Mouse (Mus musculus) cerebellum, postnatal 10 days (tissue): ENCODE data around the gene Arid2.
"Not testable (repeated sequence)": the region's sequence is repeated elsewhere in the genome, so short reads cannot be mapped to it uniquely, and the experiment has no call there.

Experiments used
- DNase-seq, 2 experiments: peaks; one replicate each; pipeline ENCODE4 v3.0.0; 2021; ENCODE audit warnings: mixed read lengths in 2 of 2

Gene Arid2

DNA sequence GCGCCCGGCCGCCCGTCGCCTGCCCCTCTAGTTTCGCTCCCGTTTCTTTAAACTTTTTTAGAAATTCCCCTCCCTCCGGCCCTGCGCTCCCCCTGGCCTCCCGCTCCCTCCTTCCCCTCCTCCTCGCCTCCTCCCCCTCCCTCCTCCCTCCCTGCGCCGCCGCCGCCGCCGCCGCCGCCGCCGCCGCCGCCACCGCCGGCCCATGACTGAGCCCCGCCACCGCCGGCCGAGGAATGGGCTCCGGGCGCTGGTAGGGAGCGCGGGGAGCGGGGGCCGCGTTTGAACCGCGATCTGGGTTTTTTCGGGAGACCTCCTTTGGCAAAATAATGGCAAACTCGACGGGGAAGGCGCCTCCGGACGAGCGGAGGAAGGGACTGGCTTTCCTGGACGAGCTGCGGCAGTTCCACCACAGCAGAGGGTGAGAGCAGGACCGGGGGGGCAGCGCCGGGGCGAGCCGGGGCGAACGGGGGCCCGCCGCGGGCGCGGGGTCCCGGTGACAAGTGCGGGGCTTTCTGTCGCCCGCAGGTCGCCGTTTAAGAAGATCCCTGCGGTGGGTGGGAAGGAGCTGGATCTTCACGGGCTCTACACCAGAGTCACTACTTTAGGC is at the start of gene Arid2:
Gene Arid2 (plus strand): TSS at position 150 of the 607 bp plus-strand sequence.
- DNase-seq: peak; percentile 85 to 86

DNA sequence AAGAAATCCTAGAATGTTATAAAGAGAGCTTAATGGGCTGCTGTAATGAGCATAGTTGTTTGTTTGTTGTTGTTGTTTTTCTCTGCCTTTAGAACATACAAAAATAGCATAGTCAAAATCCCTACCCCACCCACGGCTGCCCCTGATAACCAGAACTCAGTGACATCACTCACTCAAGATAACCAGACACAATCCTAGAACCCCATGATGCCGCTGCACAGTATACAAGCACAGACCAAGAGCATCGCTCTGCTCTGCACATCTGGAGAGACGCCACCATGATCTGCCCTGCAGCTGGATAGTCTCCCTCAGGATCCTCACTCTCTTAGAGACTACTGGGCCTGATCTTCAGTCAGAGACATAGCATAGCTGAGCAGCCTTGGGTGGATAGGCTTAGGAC is 49.2 kb upstream of the Arid2 start:
- DNase-seq: no peak

DNA sequence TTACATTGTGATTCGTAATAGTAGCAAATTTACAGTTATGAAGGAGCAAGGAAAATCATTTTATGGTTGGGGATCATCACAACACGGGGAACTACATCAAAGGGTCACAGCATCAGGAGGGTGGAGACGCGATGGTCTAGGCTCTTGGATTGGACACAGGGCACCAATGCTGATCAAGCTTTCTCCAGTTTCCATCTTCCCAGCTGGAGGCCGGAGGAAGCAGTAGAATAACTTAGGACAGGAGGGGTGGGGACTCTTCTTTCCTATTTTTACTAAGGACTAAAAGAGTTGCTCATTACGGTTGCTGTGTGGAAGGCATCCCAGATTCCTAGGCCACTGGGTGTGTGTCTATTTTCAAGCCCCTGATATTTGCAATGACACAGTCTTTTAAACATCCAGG is 43.1 kb upstream of the Arid2 start:
- DNase-seq: no peak

DNA sequence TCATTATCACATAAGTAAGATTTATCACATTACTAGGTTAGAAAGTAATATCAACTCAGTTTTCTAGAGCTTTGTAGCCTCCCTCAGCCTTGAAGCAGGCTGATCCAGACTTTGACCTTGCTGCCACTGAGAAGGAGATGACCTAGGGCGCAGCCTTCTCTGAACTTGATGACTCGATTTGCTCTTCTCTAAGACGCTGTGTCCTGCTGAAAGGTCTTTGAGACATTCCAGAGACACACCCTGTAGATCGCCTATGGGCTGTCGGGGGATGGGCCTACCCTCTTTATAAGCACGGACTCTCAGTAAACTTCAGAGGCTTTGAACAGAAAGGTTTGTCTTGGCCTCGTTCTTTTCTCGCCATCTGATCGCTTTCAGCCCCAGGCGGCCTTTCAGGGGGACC is 42.6 kb upstream of the Arid2 start:
- DNase-seq: not testable (repeated sequence)

DNA sequence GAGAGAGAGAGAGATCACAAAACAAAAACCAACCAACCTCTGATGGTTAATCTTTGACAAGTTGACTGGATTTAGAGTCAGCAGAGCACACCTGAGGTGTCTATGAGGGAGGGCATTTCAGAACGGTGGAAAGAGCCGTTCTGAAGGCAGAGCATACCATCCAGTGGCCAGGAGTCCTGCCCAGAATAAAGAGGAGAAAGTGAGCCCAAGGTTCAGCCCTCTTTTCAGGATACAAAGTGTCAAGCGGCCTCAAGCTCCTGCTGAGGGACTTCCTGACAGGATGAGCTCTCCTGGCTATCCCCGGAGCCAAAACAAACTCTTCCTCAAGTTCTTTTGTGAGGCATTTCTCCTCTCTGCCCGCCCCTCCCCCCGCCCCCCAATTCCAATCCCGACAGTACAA is 33.5 kb upstream of the Arid2 start:
- no peak for DNase-seq

DNA sequence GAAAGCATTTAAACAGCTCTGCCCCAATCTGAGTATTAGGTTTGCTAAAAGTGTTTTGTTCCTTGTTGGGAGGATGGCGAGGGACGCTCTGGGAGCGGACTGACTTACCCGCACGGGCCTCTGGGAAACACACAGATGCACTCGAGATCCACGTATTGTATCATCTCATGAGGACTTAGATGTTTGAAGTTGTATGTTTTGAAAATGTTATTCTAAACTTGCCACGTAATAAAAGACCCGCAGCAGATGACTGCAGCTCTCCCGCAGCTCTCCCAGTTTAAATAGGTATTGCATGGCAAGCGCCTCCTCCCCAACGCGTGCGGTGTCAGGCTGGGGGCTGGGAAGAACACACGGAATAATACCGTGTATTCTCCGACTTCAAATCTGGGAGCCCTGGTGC is 33.0 kb upstream of the Arid2 start:
- DNase-seq: peak; percentile 28 to 30

DNA sequence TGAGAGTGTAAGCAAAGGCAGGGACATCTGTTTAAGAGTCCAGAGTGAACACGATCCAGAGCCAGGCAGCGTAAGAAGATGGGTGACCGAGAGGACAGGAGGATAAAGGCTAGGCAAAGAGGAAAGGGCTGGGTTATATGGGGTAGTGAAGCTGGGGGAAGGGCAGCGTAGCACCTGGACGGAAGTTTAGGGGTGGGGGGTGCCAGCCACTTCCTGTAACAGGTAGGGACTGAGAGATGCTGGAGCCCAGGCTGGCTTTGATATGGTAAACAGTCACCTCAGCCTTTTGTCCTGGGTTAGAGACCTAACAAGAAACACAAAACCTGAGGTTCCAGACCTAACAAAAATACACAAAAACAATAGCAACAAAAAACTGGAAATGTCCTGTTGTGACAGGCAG is 29.5 kb upstream of the Arid2 start:
- DNase-seq: no peak

DNA sequence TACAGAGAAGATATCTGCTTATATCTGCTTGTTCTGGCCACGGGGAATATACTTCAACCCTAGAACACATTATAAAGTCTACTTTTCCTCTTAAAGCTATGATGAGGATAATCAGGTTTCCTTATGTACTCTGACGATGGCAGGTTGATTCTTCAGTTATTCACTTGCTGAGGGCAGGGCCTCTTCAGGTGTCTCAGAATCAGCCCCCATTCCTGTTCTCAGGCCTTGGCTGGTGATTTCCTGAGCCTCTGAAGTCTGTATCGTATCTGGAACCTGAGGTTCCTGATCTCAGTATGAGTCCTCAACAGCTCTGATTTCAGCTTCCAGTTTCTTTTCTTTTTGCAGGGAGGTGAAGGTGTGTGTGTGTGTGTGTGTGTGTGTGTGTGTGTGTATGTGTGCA is 22.7 kb upstream of the Arid2 start:
- DNase-seq: no peak

DNA sequence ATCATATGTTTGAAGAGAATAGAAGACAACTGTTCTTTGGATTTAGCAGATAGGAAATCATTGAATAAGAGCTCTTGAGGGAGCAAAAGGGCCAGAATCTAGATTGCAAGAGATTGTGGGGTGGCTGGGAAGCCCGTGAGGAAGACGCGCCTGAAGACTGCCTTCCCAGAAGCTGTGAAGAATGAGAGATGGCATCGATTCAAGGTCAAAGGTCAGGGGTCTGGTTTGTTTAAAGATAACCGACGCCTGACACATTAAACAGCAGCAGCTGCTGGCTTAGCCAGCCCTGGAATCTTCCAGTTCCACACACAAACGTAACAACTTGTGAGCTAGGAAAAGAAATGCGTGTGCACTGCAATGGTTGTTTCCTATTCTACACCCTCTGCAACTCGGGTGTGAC is 19.4 kb upstream of the Arid2 start:
- no peak for DNase-seq

DNA sequence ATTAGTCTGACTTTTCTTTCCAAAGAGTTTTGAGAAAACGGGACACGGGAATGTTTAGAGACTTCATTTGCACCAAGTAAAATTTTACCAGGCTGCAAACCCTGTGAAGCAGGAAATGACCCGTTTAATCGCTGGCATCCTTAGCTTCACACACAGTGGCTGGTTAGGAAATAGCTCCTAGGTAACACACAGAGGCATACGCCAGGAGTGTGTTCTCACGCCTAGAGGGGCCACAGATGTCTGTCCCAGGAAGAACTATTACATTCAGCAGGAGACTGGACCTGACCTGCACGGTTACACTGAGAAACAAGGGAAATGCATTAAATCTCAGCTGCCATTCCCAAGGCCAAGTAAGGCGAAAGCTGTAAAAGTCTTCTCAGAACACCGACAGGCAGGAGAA is 18.7 kb upstream of the Arid2 start:
- no peak for DNase-seq

DNA sequence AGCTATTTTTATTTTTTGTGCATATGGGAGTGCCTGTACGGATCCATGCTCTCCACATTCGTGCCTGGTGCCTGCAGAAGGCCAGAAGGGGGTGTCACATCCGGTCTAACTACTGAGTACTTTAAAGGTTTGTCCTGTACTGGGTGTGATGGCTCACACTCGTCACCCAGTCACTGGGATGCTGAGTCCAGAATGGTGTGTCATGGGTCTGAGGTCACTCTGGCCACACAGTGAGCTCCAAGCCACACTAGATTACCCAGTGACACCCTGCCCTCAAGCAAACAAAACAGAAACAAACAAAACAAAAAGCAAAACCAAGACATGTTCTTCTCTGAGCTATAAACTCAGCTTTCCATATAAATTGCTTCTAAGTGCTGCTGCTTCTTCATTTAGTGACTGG is 17.9 kb upstream of the Arid2 start:
- no peak for DNase-seq

DNA sequence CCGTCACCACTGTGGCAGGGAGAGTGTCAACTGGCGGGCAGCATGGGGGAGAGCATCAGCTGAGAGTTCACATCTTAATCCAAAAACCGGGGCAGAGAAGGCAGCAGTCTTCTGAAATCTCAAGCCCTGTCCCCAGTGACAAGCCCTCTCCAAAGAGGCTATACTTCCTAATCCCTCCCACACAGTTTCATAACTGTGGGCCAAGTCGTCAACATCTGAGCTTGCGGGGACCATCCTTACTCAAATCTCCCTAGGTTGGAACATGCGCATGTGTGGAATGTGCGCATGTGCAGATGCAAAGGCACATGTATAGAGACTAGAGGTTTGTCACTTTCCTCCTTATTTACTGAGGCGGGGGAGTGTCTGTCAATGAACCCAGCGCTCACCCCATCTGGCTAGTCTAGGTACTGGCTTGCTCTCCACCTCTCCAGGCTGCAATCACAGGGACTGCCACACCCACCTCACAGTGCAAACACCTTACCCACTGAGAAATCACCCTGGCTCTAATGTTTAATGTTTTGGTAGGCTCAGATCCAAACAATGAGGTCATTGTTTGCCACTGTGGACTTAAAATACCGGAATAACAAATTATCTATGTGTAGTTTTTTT is 16.9 kb upstream of the Arid2 start:
- no peak for DNase-seq

DNA sequence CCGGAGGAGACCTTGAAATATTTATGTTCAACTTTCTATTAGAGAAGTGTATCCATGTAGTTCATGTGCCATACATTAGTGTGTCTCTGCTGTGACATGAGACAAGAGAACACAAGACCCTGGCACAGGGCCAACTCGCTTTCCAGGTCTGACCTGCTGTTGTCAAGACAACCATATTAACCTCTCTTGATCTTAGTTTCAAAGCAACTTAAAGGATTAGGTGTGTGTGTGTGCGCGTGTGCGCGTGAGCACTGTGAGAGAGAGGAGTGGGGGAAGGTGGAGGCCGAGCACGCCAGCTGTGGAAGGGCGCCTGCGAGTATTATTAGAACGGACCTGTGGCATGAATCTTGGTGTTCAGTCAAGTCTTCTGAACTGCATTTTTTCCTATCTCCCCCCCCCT is 15.0 kb upstream of the Arid2 start:
- peak; percentile 70 to 72 for DNase-seq

DNA sequence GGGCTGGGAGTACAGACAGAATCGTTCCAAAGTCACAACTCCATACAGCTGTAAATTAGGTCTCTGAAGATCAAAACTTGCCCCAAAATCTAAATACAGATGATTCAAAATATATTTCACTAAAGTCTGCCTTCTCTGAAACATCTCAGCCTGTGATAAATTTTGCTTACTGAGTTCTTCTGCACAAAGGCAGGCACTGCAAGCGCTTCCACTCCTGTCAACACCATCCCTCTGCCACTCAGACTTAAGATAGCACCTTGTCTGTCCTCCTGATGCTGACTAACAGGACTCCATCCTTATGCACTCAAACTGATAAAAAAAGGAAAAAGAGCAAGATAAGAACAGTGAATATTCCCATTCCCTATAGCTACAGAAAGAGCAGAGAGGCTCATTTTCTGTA is 13.0 kb upstream of the Arid2 start:
- no peak for DNase-seq

DNA sequence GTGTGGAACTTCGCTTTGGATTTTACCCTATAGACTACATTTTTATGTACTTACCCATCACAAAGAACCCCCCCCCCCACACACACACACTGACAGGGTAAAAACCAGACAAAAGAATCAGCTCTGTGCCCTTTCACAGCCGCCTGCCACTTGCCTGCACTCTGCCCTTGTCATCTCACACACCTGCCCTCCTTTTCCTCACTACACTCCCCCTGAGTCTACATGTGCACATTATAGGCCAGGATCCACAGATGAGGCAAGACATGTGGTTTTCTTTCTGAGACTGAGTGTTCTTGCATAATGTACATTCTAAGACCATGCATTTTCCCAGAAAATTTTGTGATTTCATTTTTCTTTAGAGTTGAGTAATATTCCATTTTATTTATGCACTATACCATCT is 12.1 kb upstream of the Arid2 start:
- DNase-seq: no peak

DNA sequence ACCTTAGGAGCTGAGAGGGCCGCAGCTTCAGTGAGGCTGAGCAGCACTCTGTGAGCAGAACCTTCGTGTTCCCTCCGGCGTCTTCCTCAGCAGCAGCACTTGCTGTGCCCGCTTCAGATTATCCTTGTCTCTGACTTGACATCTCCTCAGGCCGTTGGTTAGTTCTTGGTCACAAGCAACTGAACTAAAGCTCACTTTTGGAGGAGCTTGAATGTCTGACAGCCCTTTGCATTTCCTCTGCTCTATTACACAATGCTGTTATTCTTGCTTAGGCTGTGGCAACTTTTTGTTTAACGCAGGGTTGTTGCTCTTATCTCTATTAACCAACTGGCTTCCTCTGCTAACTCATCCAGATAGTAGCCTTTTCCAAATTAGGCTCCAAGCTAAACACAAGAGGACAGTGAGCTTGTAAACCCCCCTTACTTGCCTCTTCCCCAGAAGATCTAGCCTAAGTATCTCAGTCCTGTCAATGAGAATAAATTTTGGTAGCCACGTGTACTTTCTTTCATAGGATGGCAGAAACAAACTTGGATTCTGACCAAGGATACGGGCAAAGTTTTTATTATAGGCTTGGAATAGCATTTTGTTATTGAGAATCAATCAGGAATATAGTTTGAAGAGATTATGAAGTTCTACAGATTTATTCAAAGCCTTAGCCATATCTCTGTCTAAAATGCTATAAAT is 11.4 kb upstream of the Arid2 start:
- DNase-seq: no peak

DNA sequence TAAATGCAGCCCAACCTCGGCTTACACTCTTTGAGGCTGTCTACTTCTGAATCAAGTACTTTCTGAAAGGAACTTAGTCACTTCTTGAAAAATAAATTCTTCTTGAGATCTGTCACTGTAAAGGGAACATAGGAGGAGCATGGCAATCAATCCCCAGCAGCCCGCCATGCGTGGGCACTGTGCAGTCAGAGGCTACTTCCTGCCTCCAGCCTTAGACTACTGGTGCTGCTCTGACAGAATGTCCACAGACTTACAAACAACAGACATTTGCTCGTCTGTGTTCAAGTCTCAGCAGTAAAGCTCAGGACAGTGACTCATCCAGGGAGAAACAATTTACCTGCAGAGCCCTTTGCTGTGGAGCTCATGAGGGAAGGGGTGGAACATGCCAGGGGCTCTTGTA is 10.3 kb upstream of the Arid2 start:
- no peak for DNase-seq

DNA sequence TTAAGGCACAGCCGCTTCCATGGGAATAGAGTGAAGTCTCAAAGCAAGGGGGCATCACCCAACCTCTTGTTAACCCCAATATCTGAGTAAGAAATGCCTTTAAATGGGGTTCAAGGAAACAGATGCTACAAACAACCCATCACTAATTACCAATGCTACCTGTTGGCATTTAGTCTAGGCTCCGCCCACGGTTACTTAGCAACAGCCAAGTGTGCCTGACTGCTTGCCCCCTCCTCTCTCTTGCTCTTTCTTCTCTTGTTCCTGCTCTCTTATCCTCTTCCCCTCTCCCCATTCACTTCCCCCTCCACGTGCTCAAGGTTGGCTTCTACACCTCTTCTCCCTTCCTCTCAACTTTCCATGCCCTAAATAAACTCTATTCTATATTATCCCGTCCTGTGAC is 6.1 kb upstream of the Arid2 start:
- DNase-seq: no peak

DNA sequence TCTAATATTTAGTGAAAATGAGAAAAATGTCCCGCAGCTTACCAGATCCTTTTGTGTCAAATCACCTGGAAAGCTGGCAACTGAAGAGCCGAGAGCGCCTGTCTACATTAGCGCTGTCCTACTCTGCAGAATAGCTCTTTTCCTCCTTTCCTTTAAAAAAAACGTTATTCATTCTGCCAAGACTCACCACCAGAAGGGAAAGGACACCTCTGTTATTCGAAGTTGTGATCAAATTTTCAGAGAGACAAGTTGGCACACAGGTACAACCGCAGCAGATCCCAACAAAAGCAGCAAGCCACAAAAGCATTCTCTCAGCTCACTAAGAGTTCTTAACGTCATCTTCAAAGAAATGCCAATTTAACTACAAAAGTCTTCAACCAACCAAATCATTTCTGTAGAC is 4.2 kb upstream of the Arid2 start:
- DNase-seq: peak; percentile 31 to 56

DNA sequence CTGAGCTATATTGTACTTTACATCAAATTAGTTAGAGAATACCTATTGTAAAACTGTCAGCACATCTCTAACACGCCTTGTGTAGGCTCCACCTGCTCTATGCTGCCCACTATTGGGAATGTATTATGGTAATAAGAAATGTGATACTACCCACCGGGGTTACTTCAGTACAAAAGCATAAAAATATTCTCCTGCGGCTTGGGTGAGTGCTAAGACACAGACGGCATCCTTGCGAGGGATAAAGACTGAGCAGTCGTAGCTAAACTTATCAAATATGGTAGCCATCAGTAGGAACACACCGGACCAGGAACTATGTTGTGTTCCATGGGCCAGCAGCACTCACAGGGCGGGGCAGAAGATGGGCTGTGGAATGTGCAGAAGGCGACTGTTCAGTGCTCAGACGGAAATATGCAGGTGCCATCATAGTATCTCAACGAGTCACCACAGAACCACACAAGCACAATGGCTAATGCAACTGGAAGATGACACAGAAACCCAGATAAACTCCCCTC is 3.3 kb upstream of the Arid2 start:
- peak; percentile 73 to 79 for DNase-seq

DNA sequence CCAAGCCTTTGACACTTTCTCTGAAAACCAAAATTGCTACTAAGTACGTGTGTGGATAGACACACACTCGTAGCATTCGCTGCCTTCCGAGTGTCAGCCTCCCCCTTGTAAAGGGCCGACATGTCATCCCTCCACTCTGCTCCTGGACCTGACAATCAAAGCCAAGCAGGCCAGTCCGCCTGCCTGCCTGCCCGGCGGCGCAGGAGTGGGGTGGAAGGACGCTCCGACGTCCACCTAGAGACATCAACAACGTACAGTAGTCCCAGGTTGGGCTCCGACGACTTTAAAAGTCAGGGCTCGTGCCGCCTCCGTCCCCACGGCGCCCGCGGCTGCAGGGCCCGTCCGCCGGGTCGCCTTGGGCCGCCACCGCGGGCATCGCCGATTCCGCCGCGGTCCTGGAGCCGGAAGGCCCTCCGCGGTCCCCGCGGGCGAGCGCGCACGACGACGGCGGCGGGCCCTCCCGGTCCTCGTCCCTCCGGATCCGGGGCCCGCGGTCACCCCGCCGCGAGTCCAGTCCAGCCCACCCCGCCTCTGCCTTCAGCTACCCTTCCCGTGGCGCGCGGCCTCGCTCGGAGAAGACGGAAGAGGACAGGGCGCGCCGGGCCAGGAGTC is 2.5 kb upstream of the Arid2 start:
- DNase-seq: peak; percentile 81 to 84

DNA sequence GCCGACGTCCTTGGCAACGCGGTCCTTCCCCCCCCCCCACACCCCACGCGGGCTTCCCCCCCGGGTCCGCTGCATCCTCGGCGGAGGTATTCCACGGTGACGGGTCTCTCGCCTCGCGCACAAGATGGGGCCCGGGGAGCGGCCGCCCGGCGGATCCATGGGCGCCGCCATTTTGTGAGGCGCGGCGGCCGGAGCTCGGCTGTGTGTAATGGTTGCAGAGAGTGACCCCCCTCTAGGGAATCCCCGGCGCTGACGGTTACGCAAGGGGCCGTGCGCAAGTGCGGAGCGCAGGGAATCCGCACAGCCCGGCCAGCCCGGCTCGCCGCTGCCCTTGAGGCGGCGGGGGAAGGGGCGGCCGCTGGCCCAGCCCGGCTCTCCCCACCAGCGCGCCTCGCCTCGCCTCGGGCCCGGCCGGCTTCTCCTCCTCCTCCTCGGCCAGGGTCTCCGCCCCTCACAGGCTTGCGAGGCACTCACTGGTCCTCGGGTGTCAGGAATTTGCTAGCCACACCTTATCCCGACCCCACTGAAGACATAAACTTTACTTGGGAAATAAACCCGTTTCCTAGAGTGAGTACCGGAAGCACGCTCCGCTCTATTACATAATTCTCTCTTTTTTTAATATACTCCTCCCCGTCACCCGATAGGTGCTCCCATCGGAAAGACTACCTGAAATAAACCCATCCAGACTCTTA is 1.8 kb upstream of the Arid2 start:
- DNase-seq: peak; percentile 94 to 96
